Mouse (Mus musculus) limb, embryonic 13.5 days (tissue): ENCODE measurements around the gene Fbxl8. TPM values are rescaled to one million over a fixed set of nuclear protein-coding genes. Genes with fewer than 3 reads are reported as not detected.
"Not testable (repeated sequence)": the region's sequence is repeated elsewhere in the genome, so short reads cannot be mapped to it uniquely, and the experiment has no call there.

Experiments
- ATAC-seq: fragments of 200-750 bp; cut with Nextera tagmentation; 2 replicates; pipeline ENCODE4 v1.8.0; 2017; ENCODE audit warnings: low read depth, moderate number of reproducible peaks, moderate TSS enrichment; ENCODE audit not compliant: low FRiP score
- H3K27ac ChIP-seq: fragments of 300-500 bp; sonication (generic); 2 replicates; pipeline ENCODE4 v1.5.1; 2015; ENCODE audit warnings: inconsistent platforms, mild to moderate bottlenecking, moderate library complexity
- H3K27me3 ChIP-seq: fragments of 300-500 bp; sonication (generic); 2 replicates; pipeline ENCODE4 v1.6.1; 2015; ENCODE audit warnings: mild to moderate bottlenecking, inconsistent platforms
- H3K36me3 ChIP-seq: fragments of 300-500 bp; sonication (generic); 2 replicates; pipeline ENCODE4 v1.6.1; 2015; ENCODE audit warnings: inconsistent platforms, mild to moderate bottlenecking, moderate library complexity
- H3K4me1 ChIP-seq: fragments of 300-500 bp; sonication (generic); 2 replicates; pipeline ENCODE4 v1.6.1; 2015; ENCODE audit warnings: inconsistent platforms
- H3K4me2 ChIP-seq: fragments of 300-500 bp; sonication (generic); replicated peaks from 2 replicates; pipeline ENCODE4 v1.6.1; 2015; ENCODE audit warnings: inconsistent platforms, mild to moderate bottlenecking, moderate library complexity
- H3K4me3 ChIP-seq: fragments of 300-500 bp; sonication (generic); 2 replicates; pipeline ENCODE4 v1.5.1; 2015; ENCODE audit warnings: moderate library complexity, mild to moderate bottlenecking, inconsistent platforms
- H3K9ac ChIP-seq: fragments of 300-500 bp; sonication (generic); 2 replicates; pipeline ENCODE4 v1.6.1; 2015; ENCODE audit warnings: mild to moderate bottlenecking, inconsistent platforms
- H3K9me3 ChIP-seq: fragments of 300-500 bp; sonication (generic); 2 replicates; pipeline ENCODE4 v1.6.1; 2016; ENCODE audit warnings: inconsistent platforms
- WGBS: fragments of 180-500 bp; shearing (Covaris S2); methylation state at CpG from one replicate; pipeline ENCODE4 v1.1.7; 2015; 5-methylcytosine and 5-hydroxymethylcytosine counted together
- polyA plus RNA-seq: library from polyadenylated mRNA; unstranded; fragments of >200 nt; fragmentation: Nextera tagmentation; extraction: Ambion mirVana; gene quantifications from 2 replicates; pipeline ENCODE4 v1.2.1, GENCODE M21; 2015

Fbxl8 gene
- 2.6 and 2.8 TPM in 2 replicates for polyA plus RNA-seq

- Histone ChIP-seq H3K27me3 (peaks cover 90% of the 10 kb centered on the region), H3K4me1 (peaks cover 30% of the 10 kb centered on the region), H3K27ac (no peak within 1 kb of the TSS), H3K36me3 (no peaks in the 10 kb centered on the region), H3K9me3 (peaks cover 9% of the 10 kb centered on the region; the same call in 1 of the 2 replicates), H3K4me2 (peak within 1 kb of the TSS; percentile 87), H3K9ac (peak within 1 kb of the TSS; percentile 76), H3K4me3 (peak within 1 kb of the TSS; percentile 69)
- WGBS, result under 1% methylated on average over 54 of the region's 54 CpGs
- ATAC-seq, result peak; percentile 66
Measured at GRCm38 (mm10) chr8:105264024-105264982, at the start of gene Fbxl8, which contains the start of gene Tradd. Fbxl8 (plus strand) TSS chr8:105264648. Tradd (minus strand) TSS chr8:105264609.

GRCm38 (mm10) chr8:105217926-105218522, 46.4 kb upstream of the Fbxl8 start:
- H3K4me2 ChIP-seq, result no peak overlapping the region
- no peak; the same call in 1 of the 2 replicates for ATAC-seq
- H3K9me3 ChIP-seq, result no peaks in the 10 kb centered on the region
- H3K27ac ChIP-seq, result no peak overlapping the region
- H3K4me1 ChIP-seq, result no peaks in the 10 kb centered on the region
- H3K27me3 ChIP-seq, result no peaks in the 10 kb centered on the region
- no peak overlapping the region for H3K9ac ChIP-seq
- H3K4me3 ChIP-seq, result no peak overlapping the region
- 84% methylated on average over 5 of the region's 5 CpGs for WGBS
- H3K36me3 ChIP-seq, result peaks cover 26% of the 10 kb centered on the region

GRCm38 (mm10) chr8:105223850-105224249, 40.6 kb upstream of the Fbxl8 start:
- Histone ChIP-seq H3K27me3 (no peaks in the 10 kb centered on the region), H3K36me3 (no peaks in the 10 kb centered on the region), H3K4me3 (no peak overlapping the region), H3K4me2 (peak overlapping the region; percentile 81), H3K9me3 (no peaks in the 10 kb centered on the region), H3K4me1 (peaks cover 19% of the 10 kb centered on the region), H3K9ac (no peak overlapping the region), H3K27ac (peak overlapping the region; percentile 90)
- ATAC-seq, result no peak
- 61% methylated on average over 7 of the region's 7 CpGs for WGBS

- Histone ChIP-seq H3K27me3 (no peaks in the 10 kb centered on the region), H3K9ac (peak within 1 kb of the TSS; percentile 93)
Measured at GRCm38 (mm10) chr8:105224413-105225271, 39.8 kb upstream of the Fbxl8 start, which contains the start of gene D230025D16Rik. D230025D16Rik (plus strand) TSS chr8:105225145.

GRCm38 (mm10) chr8:105225272-105225593, 39.2 kb upstream of the Fbxl8 start:
- Histone ChIP-seq H3K4me2 (peak overlapping the region; percentile 81), H3K4me1 (peaks cover 19% of the 10 kb centered on the region), H3K4me3 (peak overlapping the region; percentile 96), H3K9ac (peak overlapping the region; percentile 93), H3K27ac (peak overlapping the region; percentile 77; the same call in 1 of the 2 replicates), H3K27me3 (no peaks in the 10 kb centered on the region), H3K9me3 (no peaks in the 10 kb centered on the region), H3K36me3 (no peaks in the 10 kb centered on the region)
- under 1% methylated on average over 27 of the region's 27 CpGs for WGBS
- ATAC-seq, result no peak

More at GRCm38 (mm10) chr8:105224413-105225271, 39.8 kb upstream of the Fbxl8 start, which contains the start of gene D230025D16Rik:
- Histone ChIP-seq H3K9me3 (no peaks in the 10 kb centered on the region), H3K4me1 (peaks cover 19% of the 10 kb centered on the region), H3K4me2 (peak within 1 kb of the TSS; percentile 81), H3K4me3 (peak within 1 kb of the TSS; percentile 96), H3K27ac (peak within 1 kb of the TSS; percentile 90), H3K36me3 (no peaks in the 10 kb centered on the region)
- ATAC-seq, result peak; percentile 93
- 2% methylated on average over 34 of the region's 34 CpGs for WGBS

GRCm38 (mm10) chr8:105225917-105226316, 38.5 kb upstream of the Fbxl8 start:
- no peaks in the 10 kb centered on the region for H3K27me3 ChIP-seq
- peak overlapping the region; percentile 81 for H3K4me2 ChIP-seq
- H3K9me3 ChIP-seq, result no peaks in the 10 kb centered on the region
- peaks cover 19% of the 10 kb centered on the region for H3K4me1 ChIP-seq
- no peak overlapping the region for H3K27ac ChIP-seq
- peak overlapping the region; percentile 96 for H3K4me3 ChIP-seq
- WGBS, result 22% methylated on average over 6 of the region's 6 CpGs
- no peak for ATAC-seq
- peak overlapping the region; percentile 93 for H3K9ac ChIP-seq
- no peaks in the 10 kb centered on the region for H3K36me3 ChIP-seq

GRCm38 (mm10) chr8:105231503-105232320, 32.7 kb upstream of the Fbxl8 start:
- H3K4me1 ChIP-seq, result 0 out of 2 replicates have a peak, but pooled peaks cover under 1% of the 10 kb centered on the region
- WGBS, result 89% methylated on average over 12 of the region's 12 CpGs
- no peak for ATAC-seq
- H3K36me3 ChIP-seq, result peaks cover 22% of the 10 kb centered on the region
- H3K9ac ChIP-seq, result no peak overlapping the region
- H3K4me3 ChIP-seq, result no peak overlapping the region
- H3K27me3 ChIP-seq, result no peaks in the 10 kb centered on the region
- H3K27ac ChIP-seq, result no peak overlapping the region
- H3K4me2 ChIP-seq, result no peak overlapping the region
- no peaks in the 10 kb centered on the region for H3K9me3 ChIP-seq

GRCm38 (mm10) chr8:105232321-105232693, 32.1 kb upstream of the Fbxl8 start:
- not testable (repeated sequence) for ATAC-seq, H3K4me2 ChIP-seq, H3K27ac ChIP-seq, H3K9ac ChIP-seq, H3K27me3 ChIP-seq, H3K9me3 ChIP-seq, H3K4me3 ChIP-seq, H3K4me1 ChIP-seq
- peaks cover 24% of the 10 kb centered on the region for H3K36me3 ChIP-seq
- WGBS, result 79% methylated on average over 4 of the region's 4 CpGs

- Histone ChIP-seq H3K4me2 (no peak overlapping the region), H3K9ac (no peak overlapping the region), H3K9me3 (no peaks in the 10 kb centered on the region), H3K27ac (no peak overlapping the region), H3K36me3 (peaks cover 27% of the 10 kb centered on the region), H3K27me3 (no peaks in the 10 kb centered on the region), H3K4me1 (no peaks in the 10 kb centered on the region), H3K4me3 (no peak overlapping the region)
- no peak for ATAC-seq
- whole genome bisulfite sequencing, result 49% methylated on average over 1 of the region's 1 CpGs
Measured at GRCm38 (mm10) chr8:105233126-105233935, 31.1 kb upstream of the Fbxl8 start.

GRCm38 (mm10) chr8:105235206-105235605, 29.2 kb upstream of the Fbxl8 start:
- Histone ChIP-seq H3K36me3 (peaks cover 43% of the 10 kb centered on the region), H3K4me3 (no peak overlapping the region), H3K27me3 (no peaks in the 10 kb centered on the region), H3K4me1 (no peaks in the 10 kb centered on the region), H3K27ac (no peak overlapping the region), H3K9me3 (no peaks in the 10 kb centered on the region), H3K9ac (no peak overlapping the region), H3K4me2 (no peak overlapping the region)
- ATAC-seq, result no peak
- WGBS, result 68% methylated on average over 1 of the region's 1 CpGs
